Mouse (Mus musculus) MEL (cell line): ENCODE measurements at regions not wholly inside any gene's neighbourhood (a gene's known extent, or its start where the extent isn't known, plus 50 kb on each side); places are given as distances from the start of the nearest gene placed in this dataset.

Source experiments
- DNase-seq: peaks from one replicate; pipeline ENCODE4 v3.0.0; 2011; ENCODE audit warnings: low read depth, low spot score
- H3K27ac ChIP-seq: 2 replicates; pipeline ENCODE4 v1.5.1; 2012; ENCODE audit warnings: low read depth, mild to moderate bottlenecking, control low read depth, low read length, moderate library complexity; ENCODE audit not compliant: control insufficient read depth
- H3K27me3 ChIP-seq, 2 experiments: fragments of 150-350 bp in 1 of 2; sonication (generic) in 1 of 2; 2 replicates each; pipeline ENCODE4 v1.6.1; 2012; ENCODE audit warnings: low read length in 2 of 2, mild to moderate bottlenecking in 2 of 2, improper control_type of control experiment in 1 of 2, moderate library complexity in 1 of 2; ENCODE audit not compliant: insufficient read depth in 2 of 2, control insufficient read depth in 1 of 2
- H3K36me3 ChIP-seq, 2 experiments: 2 replicates each; pipeline ENCODE4 v1.6.1; 2012 to 2014; ENCODE audit warnings: low read length in 2 of 2, improper control_type of control experiment in 1 of 2, inconsistent platforms in 1 of 2, mild to moderate bottlenecking in 1 of 2; ENCODE audit not compliant: insufficient read depth in 2 of 2, control insufficient read depth in 1 of 2
- H3K4me1 ChIP-seq, 2 experiments: fragments of 150-350 bp in 1 of 2; sonication (generic) in 1 of 2; 2 replicates each; pipeline ENCODE4 v1.6.1; 2012; ENCODE audit warnings: low read length in 2 of 2, improper control_type of control experiment in 1 of 2, mild to moderate bottlenecking in 1 of 2; ENCODE audit not compliant: insufficient read depth in 2 of 2, control insufficient read depth in 1 of 2
- H3K4me3 ChIP-seq, 2 experiments: fragments of 150-350 bp in 1 of 2; sonication (generic) in 1 of 2; 2 replicates each; pipeline ENCODE4 v1.5.1; 2012; ENCODE audit warnings: low read depth in 2 of 2, low read length in 2 of 2, mild to moderate bottlenecking in 2 of 2, moderate library complexity in 2 of 2, control low read depth in 1 of 2, improper control_type of control experiment in 1 of 2; ENCODE audit not compliant: control insufficient read depth in 1 of 2, insufficient read depth in 1 of 2
- H3K79me2 ChIP-seq: 2 replicates; pipeline ENCODE4 v1.6.1; 2012; ENCODE audit warnings: mild to moderate bottlenecking, low read length, moderate library complexity; ENCODE audit not compliant: control insufficient read depth, poor library complexity, insufficient read depth
- H3K9ac ChIP-seq: 2 replicates; pipeline ENCODE4 v1.6.1; 2012; ENCODE audit warnings: low read depth, mild to moderate bottlenecking, control low read depth, low read length, moderate library complexity; ENCODE audit not compliant: control insufficient read depth, poor library complexity, severe bottlenecking
- H3K9me3 ChIP-seq: fragments of 150-350 bp; sonication (generic); replicated peaks from 2 replicates; pipeline ENCODE4 v1.6.1; 2012; ENCODE audit warnings: mild to moderate bottlenecking, low read length, improper control_type of control experiment, moderate library complexity; ENCODE audit not compliant: insufficient read depth
- CTCF ChIP-seq, 3 experiments: IDR thresholded peaks in 2 of 3; conservative IDR thresholded peaks in 1 of 3; 2 replicates each; pipeline ENCODE4 v1.5.1; 2011 to 2012; ENCODE audit warnings: low read length in 3 of 3, low read depth in 2 of 3, mild to moderate bottlenecking in 2 of 3, improper control_type of control experiment in 1 of 3, inconsistent platforms in 1 of 3, mixed read lengths in 1 of 3, moderate library complexity in 1 of 3; ENCODE audit not compliant: control insufficient read depth in 1 of 3, insufficient read depth in 1 of 3, poor library complexity in 1 of 3, severe bottlenecking in 1 of 3
- GABPA ChIP-seq: IDR thresholded peaks from 2 replicates; pipeline ENCODE4 v1.6.1; 2012; ENCODE audit warnings: low read depth, mild to moderate bottlenecking, inconsistent platforms, low read length, improper control_type of control experiment, moderate library complexity
- GATA1 ChIP-seq: IDR thresholded peaks from 2 replicates; pipeline ENCODE4 v1.6.1; 2011; ENCODE audit warnings: low read depth, low read length, improper control_type of control experiment
- KAT2A ChIP-seq: conservative IDR thresholded peaks from 2 replicates; pipeline ENCODE4 v1.6.1; 2012; ENCODE audit warnings: low read depth, low read length, improper control_type of control experiment, inconsistent platforms
- MAFK ChIP-seq: IDR thresholded peaks from 2 replicates; pipeline ENCODE4 v1.6.1; 2011; ENCODE audit warnings: low read depth, mild to moderate bottlenecking, low read length, improper control_type of control experiment, borderline replicate concordance
- MEF2A ChIP-seq: IDR thresholded peaks from 2 replicates; pipeline ENCODE4 v1.6.1; 2014; ENCODE audit warnings: low read depth, mild to moderate bottlenecking, inconsistent platforms, low read length, improper control_type of control experiment; ENCODE audit not compliant: poor library complexity, insufficient replicate concordance, severe bottlenecking; ENCODE audit errors: extremely low read depth
- MYC ChIP-seq: IDR thresholded peaks from 2 replicates; pipeline ENCODE4 v1.6.1; 2011; ENCODE audit warnings: low read depth, mild to moderate bottlenecking, low read length, improper control_type of control experiment, moderate library complexity
- NRF1 ChIP-seq: IDR thresholded peaks from 2 replicates; pipeline ENCODE4 v1.6.1; 2014; ENCODE audit warnings: low read depth, mild to moderate bottlenecking, inconsistent platforms, low read length, improper control_type of control experiment, moderate library complexity; ENCODE audit not compliant: poor library complexity, insufficient read depth, severe bottlenecking
- POLR2AphosphoS5 ChIP-seq: IDR thresholded peaks from 2 replicates; pipeline ENCODE4 v1.6.1; 2012; ENCODE audit warnings: low read depth, borderline replicate concordance, mild to moderate bottlenecking, inconsistent platforms, low read length, moderate library complexity, mixed read lengths
- RAD21 ChIP-seq: IDR thresholded peaks from 2 replicates; pipeline ENCODE4 v1.6.1; 2011; ENCODE audit warnings: mild to moderate bottlenecking, low read depth, low read length, improper control_type of control experiment
- SMC3 ChIP-seq: IDR thresholded peaks from 2 replicates; pipeline ENCODE4 v1.6.1; 2011; ENCODE audit warnings: low read depth, low read length, improper control_type of control experiment
- TAL1 ChIP-seq: IDR thresholded peaks from 2 replicates; pipeline ENCODE4 v1.6.1; 2012; ENCODE audit warnings: mild to moderate bottlenecking, inconsistent platforms, low read length, moderate library complexity, mixed read lengths
- TBP ChIP-seq: IDR thresholded peaks from 2 replicates; pipeline ENCODE4 v1.8.0; 2011; ENCODE audit warnings: low read depth, low read length, improper control_type of control experiment
- TCF12 ChIP-seq: IDR thresholded peaks from 2 replicates; pipeline ENCODE4 v1.6.1; 2014; ENCODE audit warnings: low read depth, mild to moderate bottlenecking, inconsistent platforms, low read length, improper control_type of control experiment, moderate library complexity
- ZC3H11A ChIP-seq: IDR thresholded peaks from 2 replicates; pipeline ENCODE4 v1.6.1; 2012; ENCODE audit warnings: low read depth, mild to moderate bottlenecking, inconsistent platforms, low read length, improper control_type of control experiment
- ZMIZ1 ChIP-seq: IDR thresholded peaks from 2 replicates; pipeline ENCODE4 v1.6.1; 2012; ENCODE audit warnings: low read depth, mild to moderate bottlenecking, inconsistent platforms, low read length, improper control_type of control experiment, moderate library complexity
- ZNF384 ChIP-seq: IDR thresholded peaks from 2 replicates; pipeline ENCODE4 v1.6.1; 2012; ENCODE audit warnings: low read depth, mild to moderate bottlenecking, inconsistent platforms, low read length, improper control_type of control experiment

DNA sequence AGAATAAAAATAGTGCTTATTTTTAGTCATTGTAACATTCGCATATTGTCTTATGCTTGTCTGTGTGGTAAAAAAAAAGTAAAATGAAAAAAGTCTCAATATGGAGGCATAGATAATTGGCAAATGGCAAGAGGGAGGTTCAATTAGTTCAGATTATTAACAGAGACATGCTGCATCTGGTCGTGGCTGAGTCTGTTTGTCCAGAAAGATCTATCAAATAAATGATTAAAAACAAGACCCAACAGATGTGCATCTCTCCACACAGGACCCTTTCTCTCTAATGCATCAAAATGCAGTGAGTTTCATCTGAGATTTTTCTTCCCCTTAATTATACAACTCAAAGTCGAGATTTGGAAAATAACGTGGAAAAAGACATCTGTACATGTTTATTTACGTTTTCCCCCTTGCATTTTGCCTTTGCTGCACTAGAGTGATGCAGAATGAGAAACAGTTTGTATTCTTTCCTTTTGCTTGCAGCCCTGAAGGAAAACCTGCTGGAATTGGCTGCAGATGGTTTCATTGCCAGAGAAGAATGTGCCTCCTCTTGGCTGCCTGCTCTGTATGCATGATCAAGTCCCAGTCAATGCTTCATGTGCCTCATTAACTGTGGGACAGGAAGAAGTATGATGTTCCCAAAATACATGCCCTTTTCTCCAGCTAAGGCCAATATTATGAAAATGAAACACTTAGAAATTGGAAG lies 886.0 kb upstream of the Pcdh20 start:
- DNase-seq: no peak
- TF ChIP-seq MYC: no peak
- TF ChIP-seq KAT2A: no peak
- no peak for TF ChIP-seq GATA1
- no peak for TF ChIP-seq MEF2A
- TF ChIP-seq TBP: no peak
- no peak for TF ChIP-seq TAL1
- TF ChIP-seq ZMIZ1: no peak
- no peaks in the 10 kb centered on the region for H3K4me1 ChIP-seq
- no peaks in the 10 kb centered on the region for H3K9me3 ChIP-seq
- H3K27me3 ChIP-seq: no peaks in the 10 kb centered on the region
- no peaks in the 10 kb centered on the region for H3K36me3 ChIP-seq
- no peak overlapping the region for H3K4me3 ChIP-seq
- no peak overlapping the region for H3K27ac ChIP-seq
- no peaks in the 10 kb centered on the region for H3K79me2 ChIP-seq
- no peak overlapping the region for H3K9ac ChIP-seq

DNA sequence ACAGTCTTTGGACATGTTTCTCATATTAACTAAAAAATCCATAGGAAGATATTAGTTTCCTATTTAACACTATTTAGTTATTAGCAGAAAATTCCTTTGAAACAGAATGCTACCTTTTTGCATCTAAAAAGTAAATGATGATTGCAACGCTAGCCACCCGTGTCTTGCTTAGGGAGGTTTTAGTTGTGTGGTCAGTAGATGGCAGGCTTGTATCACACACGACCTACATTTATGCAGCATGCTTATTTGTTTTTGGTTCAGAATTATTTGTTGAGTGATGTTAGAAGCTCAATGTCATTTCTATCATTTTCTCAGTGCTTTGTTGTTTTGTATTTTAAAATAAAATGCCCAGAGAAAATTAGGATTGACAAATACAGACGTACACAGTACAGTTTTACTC lies 876.8 kb upstream of the Pcdh20 start:
- Histone ChIP-seq H3K4me3 (no peak overlapping the region), H3K9me3 (no peaks in the 10 kb centered on the region), H3K27me3 (no peaks in the 10 kb centered on the region), H3K9ac (no peak overlapping the region), H3K36me3 (no peaks in the 10 kb centered on the region), H3K79me2 (no peaks in the 10 kb centered on the region), H3K4me1 (no peaks in the 10 kb centered on the region), H3K27ac (no peak overlapping the region)
- TF ChIP-seq KAT2A (no peak), MAFK (no peak), POLR2AphosphoS5 (no peak), ZC3H11A (peak; percentile 53), ZNF384 (no peak), TCF12 (no peak), GABPA (no peak), NRF1 (no peak), SMC3 (peak; percentile 59), RAD21 (peak; percentile 79), CTCF (IDR thresholded peaks at IDR 0.05 in 2 of 3, conservative IDR thresholded peaks at IDR 0.05 in 1 of 3; ENCODE audit: control insufficient read depth in 1 of 3, insufficient read depth in 1 of 3, low read depth in 2 of 3, low read length in 3 of 3, poor library complexity in 1 of 3, severe bottlenecking in 1 of 3) (peak in 2 of 3 experiments; percentile 39 to 61; a peak in 4 of 6 replicates)
- peak; percentile 59 for DNase-seq
